Mouse (Mus musculus) intestine, embryonic 16.5 days (tissue): ENCODE results near the gene Rngtt. TPM values are rescaled to one million over a fixed set of nuclear protein-coding genes. Genes with fewer than 3 reads are reported as not detected.
"Not testable (repeated sequence)": the region's sequence is repeated elsewhere in the genome, so short reads cannot be mapped to it uniquely, and the experiment has no call there.

Experiments
- ATAC-seq: fragments of 200-750 bp; cut with Nextera tagmentation; 2 replicates; pipeline ENCODE4 v1.8.0; 2017; ENCODE audit warnings: moderate TSS enrichment, moderate library complexity
- H3K27ac ChIP-seq: fragments of 300-500 bp; sonication (generic); 2 replicates; pipeline ENCODE4 v1.5.1; 2014; ENCODE audit warnings: mild to moderate bottlenecking, low read length
- H3K27me3 ChIP-seq: fragments of 300-500 bp; sonication (generic); replicated peaks from 2 replicates; pipeline ENCODE4 v1.6.1; 2014; ENCODE audit warnings: low read length, control low read depth, mixed read lengths; ENCODE audit not compliant: control insufficient read depth, insufficient read depth
- H3K36me3 ChIP-seq: fragments of 300-500 bp; sonication (generic); 2 replicates; pipeline ENCODE4 v1.6.1; 2014; ENCODE audit warnings: low read length, control low read depth; ENCODE audit not compliant: control insufficient read depth, insufficient read depth
- H3K4me1 ChIP-seq: fragments of 300-500 bp; sonication (generic); 2 replicates; pipeline ENCODE4 v1.6.1; 2014; ENCODE audit warnings: low read length, control low read depth, mixed read lengths; ENCODE audit not compliant: control insufficient read depth, insufficient read depth
- H3K4me2 ChIP-seq: fragments of 300-500 bp; sonication (generic); 2 replicates; pipeline ENCODE4 v1.6.1; 2014; ENCODE audit warnings: low read depth, low read length, control low read depth
- H3K4me3 ChIP-seq: fragments of 300-500 bp; sonication (generic); 2 replicates; pipeline ENCODE4 v1.5.1; 2014; ENCODE audit warnings: mild to moderate bottlenecking, low read length
- H3K9ac ChIP-seq: fragments of 300-500 bp; sonication (generic); 2 replicates; pipeline ENCODE4 v1.6.1; 2014; ENCODE audit warnings: low read depth, low read length
- H3K9me3 ChIP-seq: fragments of 300-500 bp; sonication (generic); 2 replicates; pipeline ENCODE4 v1.6.1; 2016; ENCODE audit warnings: low read length, control low read depth; ENCODE audit not compliant: control insufficient read depth
- WGBS: fragments of 180-500 bp; shearing (Covaris S2); extraction: QIAGEN DNeasy Blood & Tissue Kit; methylation state at CpG from one replicate; pipeline ENCODE4 v1.1.7; 2014; 5-methylcytosine and 5-hydroxymethylcytosine counted together
- polyA plus RNA-seq: library from polyadenylated mRNA; unstranded; fragments of >200 nt; fragmentation: Nextera tagmentation; extraction: Ambion mirVana; gene quantifications from 2 replicates; pipeline ENCODE4 v1.2.1, GENCODE M21; 2015

Gene Rngtt
- polyA plus RNA-seq, 1 experiment from 2014 or later: 16.3 TPM

DNA sequence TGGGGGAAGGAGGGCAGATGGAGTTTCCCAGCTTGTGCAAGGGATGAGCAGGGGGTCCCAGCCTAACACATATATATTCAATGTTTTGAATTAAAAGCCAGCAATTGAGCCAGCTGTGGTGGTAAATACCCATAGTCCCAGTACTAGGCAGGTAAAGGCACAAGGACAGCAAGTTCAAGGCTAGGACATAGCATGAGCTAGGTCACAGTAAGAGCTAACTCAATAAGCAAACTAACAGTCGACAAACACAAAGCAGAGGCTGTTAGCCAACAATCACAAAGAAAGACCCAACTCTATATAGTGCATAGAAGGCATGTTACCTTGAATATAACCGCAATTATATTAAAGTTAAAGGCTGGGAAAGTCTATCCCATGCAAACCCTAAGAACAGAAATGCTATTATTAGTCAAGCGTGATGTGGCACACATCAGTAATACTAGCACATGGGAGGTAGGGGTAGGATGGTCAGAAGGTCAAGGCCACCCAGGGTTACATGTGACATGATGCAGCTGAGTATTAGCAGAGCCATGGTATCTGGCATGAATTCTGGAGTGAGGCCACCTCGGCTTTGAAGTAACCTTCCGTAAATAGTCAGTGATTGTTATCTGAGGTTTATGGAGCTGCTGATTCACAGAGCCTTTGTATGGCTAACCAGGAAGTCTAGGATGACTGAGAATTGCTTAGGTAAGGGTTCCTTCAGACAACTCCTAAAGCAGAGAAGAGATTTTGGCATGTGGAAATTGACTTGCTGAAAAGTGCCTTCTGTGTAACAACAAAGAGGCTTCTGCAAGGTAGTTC is 25.8 kb upstream of the Rngtt start:
- H3K36me3 ChIP-seq: no peaks in the 10 kb centered on the region
- H3K9ac ChIP-seq: no peak overlapping the region
- no peak overlapping the region for H3K4me2 ChIP-seq
- H3K27me3 ChIP-seq: no peaks in the 10 kb centered on the region
- H3K9me3 ChIP-seq: no peaks in the 10 kb centered on the region
- 61% methylated on average over 5 of the region's 5 CpGs for WGBS
- peak; percentile 61 for ATAC-seq
- no peak overlapping the region for H3K27ac ChIP-seq
- no peak overlapping the region for H3K4me3 ChIP-seq
- no peaks in the 10 kb centered on the region for H3K4me1 ChIP-seq

DNA sequence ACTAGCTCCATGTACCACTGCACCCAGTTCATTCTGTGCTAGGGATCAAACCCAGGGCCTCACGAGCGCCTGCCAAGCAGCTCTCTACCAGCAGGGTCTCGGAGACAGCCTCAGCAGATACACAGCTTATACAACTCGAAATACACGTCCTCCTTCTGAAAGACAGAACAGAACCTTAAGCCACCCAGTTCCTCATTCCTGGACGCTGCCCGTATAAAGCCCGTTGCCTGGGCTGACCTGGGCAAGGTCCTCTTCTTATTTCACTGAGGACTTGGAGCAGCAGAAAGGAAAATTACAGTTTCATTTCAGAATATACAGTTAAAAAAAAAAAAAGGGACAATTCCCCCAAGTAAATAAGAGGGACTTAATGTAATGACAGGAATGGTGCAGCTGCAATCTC is 24.7 kb upstream of the Rngtt start:
- 86% methylated on average over 8 of the region's 8 CpGs for WGBS

DNA sequence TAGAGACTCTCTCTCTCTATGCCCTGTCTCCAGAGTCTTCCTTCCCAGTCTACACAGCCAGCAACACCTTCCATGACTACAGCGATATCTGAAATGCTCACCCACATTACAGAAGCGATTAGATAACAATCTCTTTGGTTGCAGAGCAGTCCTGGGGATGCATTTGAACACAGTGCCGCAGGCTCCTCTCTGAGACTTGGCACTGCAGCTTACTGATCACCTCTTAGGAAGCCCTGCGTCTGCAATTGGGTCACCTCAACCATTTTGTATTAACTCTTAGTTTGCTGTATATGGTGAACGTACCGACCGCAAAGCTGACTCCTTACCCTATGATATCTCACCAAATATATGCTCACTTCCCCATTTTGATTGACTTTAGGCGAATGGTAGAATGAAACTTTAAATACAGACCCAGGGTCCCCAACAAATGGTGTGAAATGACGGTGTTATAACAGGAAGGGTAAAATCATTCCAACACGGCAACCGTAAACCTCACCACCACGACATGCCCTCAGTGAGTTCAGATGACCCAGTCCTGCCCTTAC is 20.9 kb upstream of the Rngtt start:
- no peak overlapping the region for H3K9ac ChIP-seq
- H3K36me3 ChIP-seq: no peaks in the 10 kb centered on the region
- no peak overlapping the region for H3K27ac ChIP-seq
- ATAC-seq: no peak
- H3K4me2 ChIP-seq: no peak overlapping the region; the same call in 1 of the 2 replicates
- H3K27me3 ChIP-seq: no peaks in the 10 kb centered on the region
- H3K4me3 ChIP-seq: no peak overlapping the region
- 89% methylated on average over 12 of the region's 12 CpGs for WGBS
- H3K9me3 ChIP-seq: no peaks in the 10 kb centered on the region
- no peaks in the 10 kb centered on the region for H3K4me1 ChIP-seq

More for the DNA sequence above, 24.7 kb upstream of the Rngtt start:
- no peak overlapping the region for H3K4me2 ChIP-seq
- H3K36me3 ChIP-seq: no peaks in the 10 kb centered on the region
- no peak for ATAC-seq
- no peaks in the 10 kb centered on the region for H3K4me1 ChIP-seq
- H3K4me3 ChIP-seq: no peak overlapping the region
- no peak overlapping the region for H3K27ac ChIP-seq
- no peak overlapping the region for H3K9ac ChIP-seq
- H3K27me3 ChIP-seq: no peaks in the 10 kb centered on the region
- H3K9me3 ChIP-seq: no peaks in the 10 kb centered on the region

DNA sequence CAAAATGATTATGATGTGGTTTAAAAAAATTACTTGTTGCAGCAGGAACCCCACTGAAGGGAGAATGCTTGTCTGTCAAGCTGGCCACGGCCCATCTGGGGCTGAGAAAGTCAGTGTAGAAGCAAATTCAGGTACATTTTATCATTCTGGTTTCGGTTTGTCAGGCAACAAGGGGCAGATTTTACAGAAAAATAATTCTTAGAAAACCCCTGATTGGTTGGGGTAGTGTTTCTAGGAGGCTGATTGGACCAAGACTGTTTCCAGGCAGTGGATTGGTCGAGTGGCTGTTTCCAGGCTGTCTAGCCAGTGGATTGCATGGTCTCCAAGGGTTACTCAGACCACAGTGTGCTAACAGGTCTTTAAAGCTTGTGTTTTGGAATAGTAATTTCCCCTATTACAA is 20.1 kb upstream of the Rngtt start, which contains the start of gene Pnrc1:
TSS of gene Pnrc1 (minus strand) at position 162 of the 400 bp plus-strand sequence.
- Histone ChIP-seq H3K4me2 (no peak within 1 kb of the TSS; the same call in 1 of the 2 replicates), H3K4me1 (no peaks in the 10 kb centered on the region), H3K9me3 (no peaks in the 10 kb centered on the region), H3K27ac (no peak within 1 kb of the TSS), H3K36me3 (no peaks in the 10 kb centered on the region), H3K27me3 (no peaks in the 10 kb centered on the region), H3K9ac (no peak within 1 kb of the TSS), H3K4me3 (peak within 1 kb of the TSS; percentile 17; the same call in 1 of the 2 replicates)
- WGBS: 40% methylated on average over 3 of the region's 3 CpGs
- ATAC-seq: peak; percentile 81; the same call in 1 of the 2 replicates

DNA sequence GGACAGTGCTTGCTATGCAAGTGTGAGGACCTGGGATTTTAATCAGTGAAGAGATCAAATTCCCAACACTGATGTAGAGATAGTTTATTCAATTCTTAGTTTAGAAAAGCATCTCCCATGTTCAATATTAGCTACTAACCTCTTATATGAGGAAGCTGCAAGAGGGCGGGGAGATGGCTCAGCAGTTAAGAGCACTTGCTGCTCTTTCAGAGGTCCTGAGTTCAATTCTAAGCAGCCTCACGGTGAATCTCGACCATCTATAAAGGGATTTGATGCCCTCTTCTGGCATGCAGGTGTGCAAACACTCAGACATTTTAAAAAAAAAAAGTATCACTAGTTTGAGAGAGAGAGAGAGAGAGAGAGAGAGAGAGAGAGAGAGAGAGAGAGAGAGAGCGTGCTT is 19.2 kb upstream of the Rngtt start:
- no peak for ATAC-seq
- Histone ChIP-seq H3K4me2 (no peak overlapping the region), H3K9me3 (no peaks in the 10 kb centered on the region), H3K27ac (no peak overlapping the region), H3K27me3 (no peaks in the 10 kb centered on the region), H3K9ac (no peak overlapping the region), H3K36me3 (no peaks in the 10 kb centered on the region), H3K4me3 (no peak overlapping the region), H3K4me1 (no peaks in the 10 kb centered on the region)
- WGBS: 49% methylated on average over 4 of the region's 4 CpGs

DNA sequence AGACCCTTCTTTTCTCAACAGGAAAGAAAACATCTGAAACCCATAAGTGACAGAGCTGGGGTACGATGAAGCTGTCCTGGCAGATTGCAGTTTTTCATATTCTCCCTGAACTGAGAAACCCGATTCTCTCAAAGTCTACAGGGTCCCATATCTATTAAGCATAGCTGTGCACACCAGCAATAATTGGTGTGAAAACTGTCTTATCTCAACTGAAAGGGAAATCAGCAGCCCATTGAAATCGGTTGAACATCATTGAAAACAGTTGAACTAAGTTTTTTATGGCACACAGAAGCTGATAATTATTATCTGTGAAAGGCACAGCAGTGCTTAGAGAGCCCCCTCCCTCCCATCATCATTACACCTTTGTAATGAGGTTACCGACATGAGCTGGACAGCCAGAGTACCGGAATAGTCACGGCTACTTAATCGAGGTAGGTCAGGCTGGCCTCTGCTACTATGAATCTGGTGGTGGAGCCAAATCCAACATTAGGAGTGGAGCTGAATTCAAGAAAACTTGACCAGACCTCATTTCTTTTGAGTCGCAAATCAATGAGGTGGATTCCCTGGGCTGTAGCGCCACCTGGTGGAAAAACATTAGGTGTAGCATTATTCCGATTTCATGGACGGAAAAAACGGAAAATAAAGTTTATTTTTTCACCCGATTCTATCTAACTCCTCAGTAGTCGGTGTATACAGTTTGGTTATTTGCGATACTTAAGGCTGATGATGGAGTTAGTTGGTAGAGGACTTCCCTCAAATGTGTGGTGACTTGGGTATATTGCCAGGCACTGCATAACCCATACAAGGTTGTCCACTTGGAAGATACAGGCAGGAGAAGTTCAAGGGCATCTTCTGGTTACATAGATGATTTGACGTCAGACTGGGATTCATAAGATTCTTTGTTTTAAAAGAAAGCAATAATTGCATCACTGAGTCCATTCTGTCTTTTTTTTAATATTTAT is 17.4 kb upstream of the Rngtt start:
- no peak overlapping the region for H3K27ac ChIP-seq
- no peaks in the 10 kb centered on the region for H3K4me1 ChIP-seq
- H3K27me3 ChIP-seq: no peaks in the 10 kb centered on the region
- no peaks in the 10 kb centered on the region for H3K36me3 ChIP-seq
- WGBS: 23% methylated on average over 16 of the region's 16 CpGs
- H3K4me2 ChIP-seq: no peak overlapping the region
- H3K4me3 ChIP-seq: no peak overlapping the region
- no peaks in the 10 kb centered on the region for H3K9me3 ChIP-seq
- 0 out of 2 replicates have a peak, but pooled peaks have one; percentile 44 for ATAC-seq
- no peak overlapping the region for H3K9ac ChIP-seq

DNA sequence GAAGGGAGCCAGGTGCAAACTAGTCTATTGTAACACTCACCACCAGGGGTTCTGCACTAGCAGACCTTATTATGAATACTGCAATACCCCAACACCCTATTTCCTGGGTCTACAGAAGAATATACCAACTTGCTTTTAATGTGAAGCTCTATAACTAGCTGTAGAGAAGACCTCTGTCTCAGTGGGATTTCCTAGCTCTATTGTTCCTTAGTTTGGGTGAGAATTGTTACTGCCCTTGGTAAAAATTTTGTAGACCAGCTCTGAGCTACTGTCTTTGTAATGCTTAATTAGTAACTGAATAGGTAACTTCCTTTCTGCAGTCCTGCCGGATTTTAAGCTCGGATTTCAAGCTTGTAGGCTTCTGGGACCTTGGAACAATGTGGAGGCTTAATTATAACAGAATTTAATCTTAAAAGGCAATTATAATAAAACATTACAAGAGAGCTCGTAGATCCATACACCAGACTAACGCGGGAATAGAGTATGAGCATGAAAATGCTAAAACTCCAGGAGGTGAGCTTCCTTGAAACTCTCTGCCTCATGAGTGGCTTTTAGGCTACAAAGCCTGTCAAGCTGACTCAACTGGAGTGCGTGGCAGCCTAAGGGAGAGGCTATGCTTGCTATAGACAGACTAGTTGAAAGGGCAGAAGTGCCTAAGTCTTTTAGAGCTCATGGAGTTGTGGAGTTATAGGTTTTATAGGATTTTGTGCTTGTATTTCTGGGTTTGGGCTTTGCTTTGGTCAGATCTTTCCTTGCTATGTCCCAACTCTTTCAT is 9.0 kb upstream of the Rngtt start:
- H3K27me3 ChIP-seq, H3K4me1 ChIP-seq, H3K27ac ChIP-seq, H3K4me3 ChIP-seq, ATAC-seq, H3K9me3 ChIP-seq, H3K36me3 ChIP-seq, H3K9ac ChIP-seq, H3K4me2 ChIP-seq: not testable (repeated sequence)
- WGBS: 90% methylated on average over 6 of the region's 6 CpGs

DNA sequence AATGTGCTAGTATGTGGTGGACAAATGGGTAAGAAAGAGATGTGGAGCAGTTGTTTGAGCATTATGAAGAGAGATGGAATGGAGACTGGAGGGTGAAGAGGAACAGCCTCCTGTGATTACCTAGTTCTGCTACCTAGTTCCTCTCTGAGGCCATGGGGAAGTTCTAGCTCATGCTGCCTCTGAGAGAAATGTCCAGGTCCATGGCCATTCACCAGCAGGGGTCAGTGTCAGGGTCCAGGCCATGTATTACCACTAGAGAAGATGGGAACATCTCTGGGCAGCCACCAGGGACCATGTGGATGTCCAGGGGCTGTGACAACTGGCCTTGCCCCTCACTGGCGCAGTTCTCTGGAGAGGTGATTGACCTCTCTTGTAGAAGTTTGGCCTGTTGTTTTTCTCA is 7.1 kb upstream of the Rngtt start:
- H3K9me3 ChIP-seq: no peaks in the 10 kb centered on the region
- WGBS: 100% methylated on average over 1 of the region's 1 CpGs
- H3K4me2 ChIP-seq: no peak overlapping the region
- no peaks in the 10 kb centered on the region for H3K27me3 ChIP-seq
- ATAC-seq: no peak
- H3K4me3 ChIP-seq: no peak overlapping the region
- no peaks in the 10 kb centered on the region for H3K36me3 ChIP-seq
- H3K9ac ChIP-seq: no peak overlapping the region
- no peaks in the 10 kb centered on the region for H3K4me1 ChIP-seq
- no peak overlapping the region for H3K27ac ChIP-seq
